Mouse (Mus musculus): ENCODE measurements around the gene Uri1.

DNA sequence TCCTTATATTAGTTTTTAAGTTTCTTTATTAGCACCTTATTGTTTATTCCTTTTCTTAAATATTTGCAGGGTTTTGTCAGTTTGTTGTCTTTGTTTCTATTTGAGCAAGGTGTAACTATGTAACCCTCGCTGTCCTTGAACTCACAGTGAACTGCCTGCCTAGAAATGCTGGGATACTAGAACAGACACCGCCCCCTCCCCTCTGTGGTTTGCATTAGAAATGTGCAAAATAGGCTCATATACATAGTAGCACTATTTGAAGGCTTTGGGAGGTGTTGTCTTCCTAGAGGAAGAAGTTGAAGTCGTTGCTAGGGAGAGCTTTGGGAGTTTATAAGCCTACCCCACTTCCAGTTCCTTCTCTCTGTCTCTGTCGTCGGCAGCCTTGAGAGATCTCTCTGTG lies 5.7 kb upstream of the Uri1 start:
- TF ChIP-seq MYOG (IDR thresholded peaks at IDR 0.05; ENCODE audit: control insufficient read depth in 1 of 3, insufficient read depth in 1 of 3, insufficient read length in 2 of 3, low read depth in 2 of 3) (no peak), POLR2A (IDR thresholded peaks at IDR 0.05; ENCODE audit: insufficient read length, low read depth) (no peak), MYOD1 (IDR thresholded peaks at IDR 0.05; ENCODE audit: control insufficient read depth in 1 of 3, insufficient read length in 2 of 3, low read depth in 2 of 3) (no peak), MAX (IDR thresholded peaks at IDR 0.05; ENCODE audit: low read depth) (no peak), CEBPB (IDR thresholded peaks at IDR 0.05; ENCODE audit: insufficient read depth, poor library complexity, severe bottlenecking) (no peak), E2F4 (IDR thresholded peaks at IDR 0.05; ENCODE audit: insufficient read depth) (no peak), POLR2AphosphoS2 (IDR thresholded peaks at IDR 0.05; ENCODE audit: insufficient read length, low read depth) (no peak), TCF12 (IDR thresholded peaks at IDR 0.05; ENCODE audit: insufficient read depth, poor library complexity, severe bottlenecking) (no peak), USF1 (IDR thresholded peaks at IDR 0.05; ENCODE audit: low read depth) (no peak), REST (IDR thresholded peaks at IDR 0.05; ENCODE audit: insufficient read depth, insufficient read length) (no peak), SRF (IDR thresholded peaks at IDR 0.05; ENCODE audit: control insufficient read depth, insufficient read length, low read depth) (no peak)

All from myocyte (in vitro differentiated cells).